Mouse (Mus musculus) lung, postnatal 36 days (tissue): ENCODE measurements around the gene Zfp882.
"Not testable (repeated sequence)": the region's sequence is repeated elsewhere in the genome, so short reads cannot be mapped to it uniquely, and the experiment has no call there.

Experiments
- DNase-seq: peaks from one replicate; pipeline ENCODE4 v3.0.0; 2022; ENCODE audit warnings: mixed read lengths

Zfp882 gene

DNA sequence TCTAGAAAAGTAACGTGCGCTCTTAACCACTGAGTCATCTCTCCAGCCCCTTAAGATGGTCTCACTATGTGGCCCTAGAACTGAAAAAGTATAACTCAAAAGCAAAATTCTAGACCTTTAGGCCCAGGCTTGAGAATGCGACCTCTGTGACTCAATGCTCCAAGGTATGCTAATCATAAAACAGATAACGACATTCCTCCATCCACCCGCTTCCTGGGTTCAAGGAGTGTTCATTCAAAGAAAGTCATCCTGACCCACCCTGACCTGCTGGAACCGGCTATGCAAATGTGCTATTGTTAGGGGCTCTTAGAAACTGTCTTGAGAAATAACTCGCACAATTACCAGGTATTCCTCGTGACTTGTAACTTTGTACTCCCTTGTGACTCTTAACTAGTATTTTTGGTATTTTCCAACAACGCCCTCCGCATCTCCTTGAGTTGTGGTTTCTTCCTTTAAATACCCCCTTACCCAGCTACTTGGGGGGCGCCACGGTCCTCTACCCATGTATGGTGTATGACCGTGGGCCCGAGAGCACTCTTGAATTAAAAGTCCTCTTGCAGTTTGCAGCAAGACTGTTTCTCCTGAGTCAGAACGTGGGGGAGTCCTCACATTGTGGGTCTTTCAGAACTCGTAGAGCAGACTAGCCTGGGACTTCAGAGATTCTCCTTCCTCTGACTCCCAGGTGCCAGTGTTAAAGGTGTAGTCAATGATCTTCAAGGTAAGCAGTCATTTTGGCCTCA lies 44.7 kb downstream of the Zfp882 start:
- DNase-seq, result not testable (repeated sequence)

DNA sequence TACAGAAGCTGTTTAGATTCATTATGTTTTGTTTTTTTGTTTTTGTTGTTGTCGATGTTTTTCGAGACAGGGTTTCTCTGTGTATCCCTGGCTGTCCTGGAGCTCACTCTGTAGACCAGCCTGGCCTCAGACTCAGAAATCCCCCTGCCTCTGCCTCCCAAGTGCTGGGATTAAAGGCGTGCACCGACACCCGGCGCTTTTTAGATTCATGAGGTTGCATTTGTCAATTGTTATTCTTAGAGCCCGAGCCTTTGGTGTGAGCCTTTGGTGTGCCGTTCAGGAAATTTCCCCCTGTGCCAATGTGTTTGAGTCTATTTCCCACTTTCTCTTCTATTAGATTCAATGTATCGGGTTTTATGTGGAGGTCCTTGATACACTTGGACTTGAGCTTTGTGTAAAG lies 46.3 kb downstream of the Zfp882 start:
- DNase-seq, result no peak

DNA sequence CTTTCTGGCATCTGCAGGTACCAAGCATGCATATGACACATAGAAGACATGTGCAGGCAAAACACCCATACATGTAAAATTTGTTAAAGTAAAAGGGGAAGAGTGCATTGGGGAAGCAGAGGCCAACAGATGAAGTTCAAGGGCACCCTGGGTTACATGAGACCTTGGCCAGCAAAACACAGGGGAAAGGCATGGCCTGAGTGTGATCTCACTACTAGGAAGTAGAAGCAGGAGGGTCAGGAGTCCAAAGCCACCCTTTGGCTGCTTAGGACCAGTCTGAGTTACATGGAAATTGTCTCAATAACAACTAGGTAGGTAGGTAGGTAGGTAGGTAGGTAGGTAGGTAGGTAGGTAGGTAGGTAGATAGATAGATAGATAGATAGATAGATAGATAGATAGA lies 52.1 kb downstream of the Zfp882 start:
- no peak for DNase-seq

DNA sequence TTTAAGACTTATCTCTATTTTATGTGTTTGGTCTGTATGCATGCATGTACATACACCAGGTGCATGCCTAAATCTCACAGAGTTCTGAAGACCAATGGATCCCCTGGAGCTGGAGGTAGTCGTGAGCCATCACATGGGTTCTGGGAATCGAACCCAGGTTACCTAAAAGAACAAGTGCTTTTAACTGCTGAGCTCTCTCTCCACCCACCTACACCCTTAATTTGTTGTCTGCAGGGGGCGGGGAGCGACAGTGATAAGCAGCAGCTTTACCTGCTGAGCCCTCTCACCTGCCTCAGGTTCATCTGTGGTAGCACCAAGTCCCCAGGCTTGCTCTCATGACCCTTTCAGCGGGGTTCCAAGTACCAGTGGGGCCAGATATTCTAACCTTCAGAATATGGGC lies 53.4 kb downstream of the Zfp882 start:
- DNase-seq, result no peak

DNA sequence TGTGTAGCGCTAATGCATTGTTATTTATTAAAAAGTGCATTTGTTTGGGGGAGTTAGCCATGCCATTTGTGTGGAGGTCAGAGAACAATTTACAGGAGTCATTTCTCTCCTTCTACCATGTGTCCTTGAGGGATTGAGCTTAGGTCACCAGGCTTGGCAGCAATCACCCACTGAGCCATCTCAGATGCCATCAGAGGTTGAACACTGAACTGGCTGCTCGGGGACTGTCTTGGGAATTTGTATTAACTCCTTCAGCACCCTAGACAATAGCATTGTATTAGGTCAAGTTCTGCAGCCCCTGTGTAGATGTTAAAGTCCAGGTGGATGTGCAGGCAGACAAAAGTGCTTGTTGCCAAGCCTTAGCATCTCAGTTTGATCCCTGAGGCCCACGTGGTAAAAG lies 55.6 kb downstream of the Zfp882 start:
- no peak for DNase-seq

DNA sequence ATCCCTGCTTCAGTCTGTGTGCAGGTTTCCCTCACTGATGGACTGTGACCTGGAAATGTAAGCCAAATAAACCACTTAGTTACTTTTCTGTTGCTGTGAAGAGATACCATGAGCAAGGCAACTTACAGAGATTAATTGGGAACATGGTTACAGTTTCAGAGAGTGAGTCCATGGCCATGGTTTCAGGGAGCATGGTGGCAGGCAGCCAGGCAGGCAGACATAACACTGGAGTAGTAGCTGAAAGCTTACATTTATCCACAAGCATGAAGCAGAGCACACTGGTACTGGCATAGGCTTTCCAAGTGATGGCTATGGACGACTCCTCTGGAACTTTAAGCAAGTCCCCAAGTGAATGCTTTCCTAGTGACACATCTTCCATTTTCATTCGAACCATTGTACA lies 56.8 kb downstream of the Zfp882 start:
- DNase-seq, result no peak
